Mouse (Mus musculus): ENCODE results near the gene Man2b2. TPM values are rescaled to one million over a fixed set of nuclear protein-coding genes. Genes with fewer than 3 reads are reported as not detected.

Man2b2 gene
- polyA plus RNA-seq, 1 experiment from 2014 or later: 11.7 TPM

DNA sequence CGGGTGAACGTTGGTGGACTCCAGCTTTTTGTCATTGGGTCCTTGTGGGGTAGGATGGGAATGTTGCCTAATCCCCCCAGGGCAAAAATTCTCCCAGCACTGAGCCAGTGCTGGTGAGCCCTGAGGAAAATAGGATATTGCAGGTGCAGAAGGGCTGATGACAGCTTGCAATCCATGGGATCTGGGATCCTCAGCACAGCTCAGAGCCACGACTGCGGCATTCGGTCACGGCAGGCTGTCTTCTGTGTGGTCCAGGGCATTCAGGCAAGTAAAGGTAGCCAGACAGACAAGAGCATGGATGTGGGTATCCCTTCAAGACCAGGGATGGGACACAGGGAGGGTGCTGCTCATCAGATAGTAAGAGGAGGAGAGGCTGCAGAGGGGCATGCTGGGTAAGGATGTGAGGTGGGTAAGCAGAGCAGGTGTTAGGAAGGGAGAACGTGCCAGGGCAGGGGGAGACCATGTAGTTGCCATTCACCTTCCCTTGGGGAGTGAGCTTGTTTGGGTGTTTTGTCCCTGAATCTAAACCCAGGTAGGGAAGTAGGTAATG lies 36.3 kb upstream of the Man2b2 start:
- Histone ChIP-seq H3K4me3 (no peak overlapping the region), H3K36me3 (no peaks in the 10 kb centered on the region), H3K9ac (no peak overlapping the region), H3K4me2 (replicated peaks) (no peak overlapping the region), H3K27me3 (peaks cover 79% of the 10 kb centered on the region), H3K9me3 (no peaks in the 10 kb centered on the region; the same call in 1 of the 2 replicates), H3K4me1 (peaks cover 7% of the 10 kb centered on the region), H3K27ac (no peak overlapping the region)
- no peak for ATAC-seq (ENCODE audit: insufficient number of reproducible peaks, insufficient read depth, low FRiP score, low TSS enrichment)
- 57% methylated on average over 7 of the region's 7 CpGs for WGBS

GRCm38 (mm10) chr5:36861084-36861483 lies 30.6 kb upstream of the Man2b2 start:
- 88% methylated on average over 2 of the region's 2 CpGs for WGBS
- Histone ChIP-seq H3K4me2 (replicated peaks) (no peak overlapping the region), H3K36me3 (no peaks in the 10 kb centered on the region), H3K9ac (no peak overlapping the region), H3K4me3 (no peak overlapping the region), H3K4me1 (no peaks in the 10 kb centered on the region), H3K27ac (no peak overlapping the region), H3K27me3 (peaks cover 27% of the 10 kb centered on the region), H3K9me3 (no peaks in the 10 kb centered on the region)
- no peak for ATAC-seq (ENCODE audit: insufficient number of reproducible peaks, insufficient read depth, low FRiP score, low TSS enrichment)

DNA sequence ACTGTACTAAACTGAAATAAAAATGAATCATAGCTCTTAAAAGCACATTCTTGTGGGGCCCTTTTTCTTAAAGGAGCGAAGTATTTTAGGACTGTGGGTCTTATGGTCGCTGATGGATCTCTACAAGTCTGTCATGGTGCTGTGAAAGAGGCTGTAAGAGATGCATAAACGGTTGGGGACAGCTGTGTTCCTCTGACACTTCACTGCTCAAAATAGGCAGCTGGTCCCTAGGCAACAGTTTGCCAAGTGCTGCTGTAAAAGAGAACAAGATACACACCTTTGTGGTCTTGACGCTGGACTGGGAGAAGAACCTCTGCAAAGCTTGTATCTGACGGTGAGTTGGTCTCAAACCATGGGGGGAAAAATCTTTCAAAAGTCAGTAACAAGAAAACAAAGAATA lies 27.1 kb upstream of the Man2b2 start:
- no peak overlapping the region for H3K27ac ChIP-seq
- ATAC-seq (ENCODE audit: insufficient number of reproducible peaks, insufficient read depth, low FRiP score, low TSS enrichment): no peak
- H3K9ac ChIP-seq: no peak overlapping the region
- peaks cover 4% of the 10 kb centered on the region; the same call in 1 of the 2 replicates for H3K27me3 ChIP-seq
- no peak overlapping the region for H3K4me2 ChIP-seq (replicated peaks)
- H3K4me1 ChIP-seq: no peaks in the 10 kb centered on the region
- 76% methylated on average over 5 of the region's 5 CpGs for WGBS
- H3K4me3 ChIP-seq: no peak overlapping the region
- no peaks in the 10 kb centered on the region for H3K9me3 ChIP-seq
- no peaks in the 10 kb centered on the region for H3K36me3 ChIP-seq

- no peak overlapping the region for H3K27ac ChIP-seq
- H3K36me3 ChIP-seq: no peaks in the 10 kb centered on the region
- no peaks in the 10 kb centered on the region for H3K4me1 ChIP-seq
- WGBS: 88% methylated on average over 7 of the region's 7 CpGs
- ATAC-seq (ENCODE audit: insufficient number of reproducible peaks, insufficient read depth, low FRiP score, low TSS enrichment): no peak
- no peak overlapping the region for H3K4me2 ChIP-seq (replicated peaks)
- H3K4me3 ChIP-seq: no peak overlapping the region
- H3K27me3 ChIP-seq: peaks cover 4% of the 10 kb centered on the region; the same call in 1 of the 2 replicates
- H3K9me3 ChIP-seq: no peaks in the 10 kb centered on the region
- H3K9ac ChIP-seq: no peak overlapping the region
Measured at GRCm38 (mm10) chr5:36856529-36856928, 26.1 kb upstream of the Man2b2 start.

- WGBS: 82% methylated on average over 3 of the region's 3 CpGs
- no peak for ATAC-seq (ENCODE audit: insufficient number of reproducible peaks, insufficient read depth, low FRiP score, low TSS enrichment)
- Histone ChIP-seq H3K4me2 (replicated peaks) (no peak overlapping the region), H3K4me3 (no peak overlapping the region), H3K9ac (no peak overlapping the region), H3K27me3 (peaks cover 4% of the 10 kb centered on the region; the same call in 1 of the 2 replicates), H3K36me3 (no peaks in the 10 kb centered on the region), H3K9me3 (no peaks in the 10 kb centered on the region), H3K27ac (no peak overlapping the region), H3K4me1 (no peaks in the 10 kb centered on the region)
Measured at GRCm38 (mm10) chr5:36855180-36855579, 24.7 kb upstream of the Man2b2 start.

DNA sequence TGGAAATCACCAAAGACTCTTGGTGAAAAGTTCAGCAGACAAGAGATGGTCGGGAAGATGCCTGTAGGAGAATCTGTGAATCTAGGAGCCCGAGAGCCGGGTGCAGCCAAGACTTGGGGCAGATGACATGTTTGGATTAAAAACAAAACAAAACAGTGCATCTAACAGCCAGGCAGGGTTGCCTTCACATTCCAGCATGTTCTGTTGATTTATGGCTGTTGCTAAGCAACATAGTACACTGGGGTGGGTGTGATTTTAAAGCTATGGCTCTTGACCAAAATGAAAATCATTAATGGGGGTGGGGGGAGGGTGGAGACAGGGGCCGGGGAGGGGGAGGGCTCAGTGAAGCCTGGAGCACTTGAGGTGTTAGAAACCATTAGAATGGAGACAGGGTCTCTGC lies 21.1 kb upstream of the Man2b2 start:
- no peak overlapping the region for H3K4me3 ChIP-seq
- H3K4me1 ChIP-seq: no peaks in the 10 kb centered on the region
- no peak overlapping the region for H3K4me2 ChIP-seq (replicated peaks)
- no peak for ATAC-seq (ENCODE audit: insufficient number of reproducible peaks, insufficient read depth, low FRiP score, low TSS enrichment)
- 69% methylated on average over 4 of the region's 4 CpGs for WGBS
- H3K27me3 ChIP-seq: peaks cover 4% of the 10 kb centered on the region; the same call in 1 of the 2 replicates
- no peaks in the 10 kb centered on the region for H3K9me3 ChIP-seq
- no peaks in the 10 kb centered on the region for H3K36me3 ChIP-seq
- H3K9ac ChIP-seq: no peak overlapping the region
- H3K27ac ChIP-seq: no peak overlapping the region

DNA sequence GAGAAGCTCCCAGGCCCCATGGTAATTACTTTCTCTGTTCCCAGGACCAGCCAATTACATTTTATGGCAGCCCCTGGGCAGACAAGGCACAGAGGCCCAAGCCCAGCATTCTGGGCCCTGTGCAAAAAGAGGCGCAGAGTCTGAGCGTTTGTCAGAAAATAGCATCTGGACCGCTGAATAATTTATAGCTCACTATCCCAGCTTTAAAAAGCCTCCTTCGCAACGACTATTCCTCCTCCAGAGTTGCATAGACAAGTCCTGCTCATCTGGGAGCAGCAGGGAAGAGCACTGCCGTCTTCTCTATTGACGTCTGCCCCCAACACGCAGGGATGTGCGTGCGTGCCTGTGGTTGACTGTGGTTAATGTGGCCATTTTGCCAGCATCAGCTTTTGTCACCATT lies 14.0 kb upstream of the Man2b2 start:
- WGBS: 85% methylated on average over 10 of the region's 10 CpGs
- no peaks in the 10 kb centered on the region for H3K4me1 ChIP-seq
- no peak overlapping the region for H3K4me3 ChIP-seq
- H3K9me3 ChIP-seq: no peaks in the 10 kb centered on the region
- H3K4me2 ChIP-seq (replicated peaks): no peak overlapping the region
- no peaks in the 10 kb centered on the region for H3K27me3 ChIP-seq
- no peak for ATAC-seq (ENCODE audit: insufficient number of reproducible peaks, insufficient read depth, low FRiP score, low TSS enrichment)
- no peaks in the 10 kb centered on the region for H3K36me3 ChIP-seq
- H3K27ac ChIP-seq: no peak overlapping the region
- H3K9ac ChIP-seq: no peak overlapping the region

GRCm38 (mm10) chr5:36841701-36842100 lies 11.2 kb upstream of the Man2b2 start:
- H3K27me3 ChIP-seq: no peaks in the 10 kb centered on the region
- no peak for ATAC-seq (ENCODE audit: insufficient number of reproducible peaks, insufficient read depth, low FRiP score, low TSS enrichment)
- H3K4me3 ChIP-seq: no peak overlapping the region
- H3K4me1 ChIP-seq: no peaks in the 10 kb centered on the region
- no peaks in the 10 kb centered on the region for H3K36me3 ChIP-seq
- no peaks in the 10 kb centered on the region for H3K9me3 ChIP-seq
- WGBS: 70% methylated on average over 1 of the region's 1 CpGs
- H3K4me2 ChIP-seq (replicated peaks): no peak overlapping the region
- no peak overlapping the region for H3K27ac ChIP-seq
- no peak overlapping the region for H3K9ac ChIP-seq

DNA sequence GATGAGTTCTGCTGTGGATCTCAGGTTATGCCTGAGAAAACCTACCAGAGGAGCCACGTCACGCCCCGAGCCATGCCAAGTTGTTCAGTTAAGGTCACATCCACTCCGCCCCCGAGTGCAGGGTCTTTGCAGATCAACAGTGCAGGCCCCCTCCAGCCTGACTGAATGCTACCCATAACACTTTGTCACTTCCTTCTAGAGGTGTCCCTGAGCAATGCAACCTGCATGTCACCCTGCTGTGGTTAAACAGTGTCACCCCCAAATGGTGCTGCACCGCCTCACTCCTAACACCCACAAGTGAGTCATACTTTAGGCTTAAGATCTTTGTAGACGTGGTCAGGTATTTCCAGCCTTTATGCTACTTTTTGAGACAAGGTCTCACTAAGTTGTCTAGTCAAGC lies 9.6 kb upstream of the Man2b2 start:
- 81% methylated on average over 7 of the region's 7 CpGs for WGBS
- H3K4me2 ChIP-seq (replicated peaks): no peak overlapping the region
- H3K4me3 ChIP-seq: no peak overlapping the region
- no peaks in the 10 kb centered on the region for H3K27me3 ChIP-seq
- no peaks in the 10 kb centered on the region for H3K4me1 ChIP-seq
- no peak overlapping the region for H3K9ac ChIP-seq
- no peaks in the 10 kb centered on the region for H3K36me3 ChIP-seq
- ATAC-seq (ENCODE audit: insufficient number of reproducible peaks, insufficient read depth, low FRiP score, low TSS enrichment): no peak
- no peak overlapping the region for H3K27ac ChIP-seq
- H3K9me3 ChIP-seq: no peaks in the 10 kb centered on the region

DNA sequence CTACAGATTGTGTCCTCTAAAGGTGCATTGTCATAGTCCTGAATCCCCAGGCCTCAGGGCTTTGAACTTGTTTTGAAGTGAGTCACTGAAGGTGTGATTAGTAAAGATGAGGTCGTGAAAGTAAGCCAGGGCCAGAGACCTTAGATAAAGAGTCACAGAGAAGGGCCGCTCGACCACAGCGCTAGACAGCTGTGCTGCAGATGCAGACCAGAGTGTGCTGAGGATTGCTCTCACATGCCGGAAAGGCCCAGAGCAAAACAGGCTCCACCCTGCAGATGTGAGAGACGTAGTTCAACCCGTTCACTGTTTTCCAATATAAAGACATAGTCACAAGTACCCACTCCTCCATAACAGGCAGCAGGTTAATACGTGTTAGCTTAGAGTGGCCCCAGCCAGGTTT lies 9.1 kb upstream of the Man2b2 start:
- Histone ChIP-seq H3K36me3 (no peaks in the 10 kb centered on the region), H3K4me2 (replicated peaks) (no peak overlapping the region), H3K4me3 (no peak overlapping the region), H3K27me3 (no peaks in the 10 kb centered on the region), H3K9me3 (no peaks in the 10 kb centered on the region), H3K27ac (no peak overlapping the region), H3K9ac (no peak overlapping the region), H3K4me1 (no peaks in the 10 kb centered on the region)
- no peak for ATAC-seq (ENCODE audit: insufficient number of reproducible peaks, insufficient read depth, low FRiP score, low TSS enrichment)
- 69% methylated on average over 8 of the region's 8 CpGs for WGBS

GRCm38 (mm10) chr5:36839032-36839431 lies 8.6 kb upstream of the Man2b2 start:
- Histone ChIP-seq H3K4me1 (no peaks in the 10 kb centered on the region), H3K4me3 (no peak overlapping the region), H3K36me3 (no peaks in the 10 kb centered on the region), H3K4me2 (replicated peaks) (no peak overlapping the region), H3K27ac (no peak overlapping the region), H3K27me3 (no peaks in the 10 kb centered on the region), H3K9ac (no peak overlapping the region), H3K9me3 (no peaks in the 10 kb centered on the region)
- no peak for ATAC-seq (ENCODE audit: insufficient number of reproducible peaks, insufficient read depth, low FRiP score, low TSS enrichment)
- 86% methylated on average over 2 of the region's 2 CpGs for WGBS

GRCm38 (mm10) chr5:36835933-36836332 lies 5.5 kb upstream of the Man2b2 start:
- 1% methylated on average over 6 of the region's 6 CpGs for WGBS
- no peaks in the 10 kb centered on the region for H3K9me3 ChIP-seq
- 0 out of 2 replicates have a peak, but pooled peaks cover 3% of the 10 kb centered on the region for H3K27me3 ChIP-seq
- no peak overlapping the region for H3K27ac ChIP-seq
- no peak overlapping the region for H3K4me3 ChIP-seq
- no peak for ATAC-seq (ENCODE audit: insufficient number of reproducible peaks, insufficient read depth, low FRiP score, low TSS enrichment)
- H3K36me3 ChIP-seq: no peaks in the 10 kb centered on the region
- no peaks in the 10 kb centered on the region for H3K4me1 ChIP-seq
- H3K4me2 ChIP-seq (replicated peaks): no peak overlapping the region
- H3K9ac ChIP-seq: no peak overlapping the region

DNA sequence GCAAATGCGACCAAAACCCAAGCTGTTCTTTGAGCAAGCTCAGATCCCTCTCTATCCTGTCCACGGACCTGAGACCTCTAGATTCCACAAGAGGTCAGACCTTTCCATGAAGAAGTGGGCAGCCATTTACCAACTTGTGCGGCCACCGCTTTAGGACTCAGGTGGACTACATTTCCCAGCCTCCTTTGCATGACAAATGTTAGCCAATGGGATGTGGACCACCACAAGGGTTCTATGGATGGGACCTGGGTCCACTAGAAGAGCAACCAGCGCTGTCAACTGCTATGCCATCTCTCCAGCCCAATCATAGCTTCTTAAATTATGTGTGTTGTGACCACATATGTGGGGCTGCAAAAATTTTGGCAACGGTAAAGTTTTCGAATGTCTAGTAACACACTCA lies 819 bp upstream of the Man2b2 start:
- no peak overlapping the region for H3K4me3 ChIP-seq
- no peak overlapping the region for H3K27ac ChIP-seq
- no peaks in the 10 kb centered on the region for H3K9me3 ChIP-seq
- peaks cover 6% of the 10 kb centered on the region; the same call in 1 of the 2 replicates for H3K4me1 ChIP-seq
- WGBS: 59% methylated on average over 7 of the region's 7 CpGs
- ATAC-seq (ENCODE audit: insufficient number of reproducible peaks, insufficient read depth, low FRiP score, low TSS enrichment): no peak
- H3K27me3 ChIP-seq: 0 out of 2 replicates have a peak, but pooled peaks cover 3% of the 10 kb centered on the region
- no peaks in the 10 kb centered on the region for H3K36me3 ChIP-seq
- no peak overlapping the region for H3K9ac ChIP-seq
- H3K4me2 ChIP-seq (replicated peaks): no peak overlapping the region
